Mouse (Mus musculus) megakaryocyte, embryonic 14.5 days (primary cell): Measurements from ENCODE around the gene Gp1ba.

Experiments
- FLI1 ChIP-seq: IDR thresholded peaks from 2 replicates; pipeline ENCODE4 v1.6.1; 2012; ENCODE audit warnings: low read length, inconsistent platforms, mixed read lengths
- GATA1 ChIP-seq: IDR thresholded peaks from 3 replicates; pipeline ENCODE4 v1.6.1; 2012; ENCODE audit warnings: mixed read lengths, low read length, inconsistent platforms, borderline replicate concordance

GRCm38 (mm10) chr11:70608381-70609066 is 30.4 kb upstream of the Gp1ba start:
- TF ChIP-seq GATA1: no peak
- TF ChIP-seq FLI1: no peak
